Mouse (Mus musculus) midbrain, embryonic 12.5 days (tissue): ENCODE results near the gene Gm17693. TPM values are rescaled to one million over a fixed set of nuclear protein-coding genes. Genes with fewer than 3 reads are reported as not detected.
"Not testable (repeated sequence)": the region's sequence is repeated elsewhere in the genome, so short reads cannot be mapped to it uniquely, and the experiment has no call there.

Source experiments
- ATAC-seq: fragments of 200-750 bp; cut with Nextera tagmentation; 2 replicates; pipeline ENCODE4 v1.8.0; 2017; ENCODE audit warnings: low read depth, moderate TSS enrichment, moderate library complexity; ENCODE audit not compliant: low FRiP score
- H3K27ac ChIP-seq: fragments of 300-500 bp; sonication (generic); replicated peaks from 2 replicates; pipeline ENCODE4 v1.5.1; 2016; ENCODE audit warnings: mild to moderate bottlenecking
- H3K27me3 ChIP-seq: fragments of 300-500 bp; sonication (generic); 2 replicates; pipeline ENCODE4 v1.6.1; 2016; ENCODE audit warnings: mild to moderate bottlenecking
- H3K36me3 ChIP-seq: fragments of 300-500 bp; sonication (generic); 2 replicates; pipeline ENCODE4 v1.6.1; 2016
- H3K4me1 ChIP-seq: fragments of 300-500 bp; sonication (generic); 2 replicates; pipeline ENCODE4 v1.6.1; 2016
- H3K4me2 ChIP-seq: fragments of 300-500 bp; sonication (generic); replicated peaks from 2 replicates; pipeline ENCODE4 v1.6.1; 2016; ENCODE audit warnings: mild to moderate bottlenecking, moderate library complexity
- H3K4me3 ChIP-seq: fragments of 300-500 bp; sonication (generic); 2 replicates; pipeline ENCODE4 v1.5.1; 2016; ENCODE audit warnings: mild to moderate bottlenecking
- H3K9ac ChIP-seq: fragments of 300-500 bp; sonication (generic); replicated peaks from 2 replicates; pipeline ENCODE4 v1.6.1; 2016; ENCODE audit warnings: mild to moderate bottlenecking, moderate library complexity
- H3K9me3 ChIP-seq: fragments of 300-500 bp; sonication (generic); 2 replicates; pipeline ENCODE4 v1.6.1; 2016; ENCODE audit warnings: mild to moderate bottlenecking
- WGBS: fragments of 180-500 bp; shearing (Covaris S2); methylation state at CpG from one replicate; pipeline ENCODE4 v1.1.7; 2016; 5-methylcytosine and 5-hydroxymethylcytosine counted together
- polyA plus RNA-seq: library from polyadenylated mRNA; unstranded; fragments of >200 nt; fragmentation: Nextera tagmentation; extraction: Ambion mirVana; gene quantifications from 2 replicates; pipeline ENCODE4 v1.2.1, GENCODE M21; 2016

Gm17693 gene
- not detected in 2 replicates for polyA plus RNA-seq

GRCm38 (mm10) chrX:125705144-125705543, at the start of gene Gm17693:
Gene Gm17693 (plus strand): TSS chrX:125705444.
- not testable (repeated sequence) for H3K27ac ChIP-seq, H3K36me3 ChIP-seq, H3K4me2 ChIP-seq, H3K4me1 ChIP-seq, H3K4me3 ChIP-seq, H3K9ac ChIP-seq, H3K9me3 ChIP-seq, H3K27me3 ChIP-seq, ATAC-seq
- no CpG with 5 or more reads among the region's 4 CpGs for WGBS
